Mouse (Mus musculus): ENCODE measurements around the gene Fto.

GRCm38 (mm10) chr8:91487456-91487855 lies 174.1 kb downstream of the Fto start:
- no peak for TF ChIP-seq HCFC1 (IDR thresholded peaks at IDR 0.05; ENCODE audit: borderline replicate concordance, insufficient read depth, low read length)
- no peak for TF ChIP-seq ZNF384 (IDR thresholded peaks at IDR 0.05; ENCODE audit: low read depth, low read length)
- no peak for TF ChIP-seq MAFK (IDR thresholded peaks at IDR 0.05; ENCODE audit: insufficient read depth, low read depth, low read length)
- no peak for TF ChIP-seq ZC3H11A (IDR thresholded peaks at IDR 0.05; ENCODE audit: borderline replicate concordance, low read depth, low read length)
